Mouse (Mus musculus) cortical plate, adult 2 months (tissue): ENCODE measurements at regions not wholly inside any gene's neighbourhood (a gene's known extent, or its start where the extent isn't known, plus 50 kb on each side); places are given as distances from the start of the nearest gene placed in this dataset.

Experiments used
- H3K27ac ChIP-seq: fragments of 200-500 bp; 2 replicates; pipeline ENCODE4 v1.5.1; 2012; ENCODE audit warnings: low read length, control low read depth, inconsistent platforms; ENCODE audit not compliant: insufficient read depth
- H3K4me1 ChIP-seq: fragments of 200-500 bp; 2 replicates; pipeline ENCODE4 v1.6.1; 2011; ENCODE audit warnings: low read length; ENCODE audit not compliant: control insufficient read depth, insufficient read depth
- H3K4me3 ChIP-seq: fragments of 200-500 bp; 2 replicates; pipeline ENCODE4 v1.5.1; 2011; ENCODE audit warnings: mild to moderate bottlenecking, low read length, control low read depth; ENCODE audit not compliant: insufficient read depth
- CTCF ChIP-seq: fragments of 200-500 bp; IDR thresholded peaks from 2 replicates; pipeline ENCODE4 v1.5.1; 2011; ENCODE audit warnings: mild to moderate bottlenecking, control low read depth, low read length; ENCODE audit not compliant: insufficient read depth; ENCODE audit errors: extremely low read depth
- POLR2A ChIP-seq: fragments of 200-500 bp; IDR thresholded peaks from 2 replicates; pipeline ENCODE4 v1.6.1; 2011; ENCODE audit warnings: mild to moderate bottlenecking, low read length, control low read depth; ENCODE audit not compliant: insufficient read depth; ENCODE audit errors: extremely low read depth

DNA sequence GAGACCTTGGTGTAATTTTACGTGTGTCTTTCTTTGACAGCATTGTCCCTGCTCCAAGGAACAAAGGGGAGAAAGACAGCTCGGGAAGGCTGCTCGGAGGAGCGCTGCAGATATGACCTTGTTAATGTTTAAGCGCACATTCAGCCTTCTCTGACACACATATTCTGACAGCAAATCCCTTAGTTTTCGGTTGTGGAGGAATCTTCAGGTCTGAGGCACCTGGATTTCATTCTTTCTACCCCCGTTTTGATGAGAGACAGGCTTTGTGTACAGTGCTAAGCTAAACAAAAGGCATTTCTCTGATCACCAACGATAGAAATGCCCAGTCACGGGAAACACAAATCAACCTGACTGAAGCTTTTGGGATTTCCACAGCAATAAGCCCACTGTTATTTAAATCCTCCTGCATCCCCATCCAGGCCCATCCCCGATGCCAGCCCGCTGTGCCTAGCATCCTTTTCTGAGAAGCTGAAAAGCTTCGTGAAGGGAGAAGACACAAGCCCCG, 181.1 kb upstream of the Nrsn1 start:
- H3K4me1 ChIP-seq = no peaks in the 10 kb centered on the region
- no peak overlapping the region for H3K27ac ChIP-seq
- H3K4me3 ChIP-seq = no peak overlapping the region
- no peak for TF ChIP-seq POLR2A
- no peak for TF ChIP-seq CTCF

DNA sequence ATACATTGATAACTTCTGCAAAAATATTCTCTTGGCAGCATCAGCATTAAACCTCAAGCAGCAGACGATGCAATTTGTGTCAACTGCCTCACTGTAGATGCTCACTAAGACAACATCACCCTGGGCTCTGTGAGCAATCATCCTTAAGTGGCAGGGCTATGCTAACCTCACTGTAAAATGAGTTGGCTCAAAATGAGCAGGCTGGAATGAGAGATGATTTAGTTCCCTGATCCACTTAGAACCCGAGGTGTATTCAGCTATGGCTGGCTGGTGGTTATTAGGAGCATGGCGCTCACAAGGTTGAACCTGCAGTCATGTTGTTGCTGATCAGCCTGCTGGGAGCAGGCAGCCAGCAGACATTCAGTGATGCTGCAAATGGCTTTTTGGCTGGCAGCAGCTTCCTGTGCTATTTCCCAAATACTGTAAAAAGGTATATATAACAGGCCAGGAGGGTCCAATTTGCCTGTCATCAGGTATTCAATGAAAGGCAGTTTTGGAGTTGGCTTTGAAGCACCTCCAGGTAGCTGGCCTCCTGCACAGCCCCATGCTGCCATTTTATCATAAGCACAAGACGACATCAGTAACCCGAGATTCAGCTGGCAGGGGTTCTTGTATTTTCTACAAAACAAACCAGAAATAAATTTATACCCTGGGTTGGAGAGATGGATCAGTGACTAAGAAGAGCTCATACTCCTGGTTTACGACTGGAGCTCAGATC, 159.6 kb upstream of the Nrsn1 start:
- no peak overlapping the region for H3K4me3 ChIP-seq
- no peaks in the 10 kb centered on the region for H3K4me1 ChIP-seq
- H3K27ac ChIP-seq = no peak overlapping the region
- TF ChIP-seq POLR2A (no peak), CTCF (no peak)

- H3K27ac ChIP-seq = no peak overlapping the region
- H3K4me3 ChIP-seq = no peak overlapping the region
- TF ChIP-seq CTCF = no peak
- TF ChIP-seq POLR2A = no peak
- H3K4me1 ChIP-seq = peaks cover 1% of the 10 kb centered on the region; the same call in 1 of the 2 replicates
Measured at GRCm38 (mm10) chr13:25403182-25403795, 133.0 kb upstream of the Nrsn1 start.

DNA sequence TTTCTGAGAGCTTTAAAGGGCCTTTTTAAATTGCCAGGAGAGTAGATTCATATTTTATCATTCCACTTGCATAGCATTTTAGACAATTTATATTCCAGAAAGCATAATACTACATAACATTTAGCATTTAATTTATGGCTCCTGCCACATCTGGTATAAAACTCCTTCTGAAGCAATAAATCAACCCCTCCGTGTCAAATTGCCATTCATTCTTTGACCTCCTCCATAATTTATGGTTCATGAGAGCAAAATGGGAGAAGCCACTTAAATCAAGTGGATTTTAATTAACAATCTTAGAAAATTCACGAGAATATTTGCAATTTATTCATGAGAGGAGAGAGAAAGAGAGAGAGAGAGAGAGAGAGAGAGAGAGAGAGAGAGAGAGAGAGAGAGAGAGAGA, 132.4 kb upstream of the Nrsn1 start:
- no peak overlapping the region for H3K27ac ChIP-seq

GRCm38 (mm10) chr13:25401936-25402504, 131.7 kb upstream of the Nrsn1 start:
- Histone ChIP-seq H3K27ac (no peak overlapping the region), H3K4me1 (peaks cover 1% of the 10 kb centered on the region; the same call in 1 of the 2 replicates), H3K4me3 (no peak overlapping the region)
- TF ChIP-seq POLR2A (no peak), CTCF (peak; percentile 29; the same call in 1 of the 2 replicates)

More for the DNA sequence above, 132.4 kb upstream of the Nrsn1 start:
- peaks cover 1% of the 10 kb centered on the region; the same call in 1 of the 2 replicates for H3K4me1 ChIP-seq
- H3K4me3 ChIP-seq = no peak overlapping the region
- TF ChIP-seq POLR2A (no peak), CTCF (no peak)

DNA sequence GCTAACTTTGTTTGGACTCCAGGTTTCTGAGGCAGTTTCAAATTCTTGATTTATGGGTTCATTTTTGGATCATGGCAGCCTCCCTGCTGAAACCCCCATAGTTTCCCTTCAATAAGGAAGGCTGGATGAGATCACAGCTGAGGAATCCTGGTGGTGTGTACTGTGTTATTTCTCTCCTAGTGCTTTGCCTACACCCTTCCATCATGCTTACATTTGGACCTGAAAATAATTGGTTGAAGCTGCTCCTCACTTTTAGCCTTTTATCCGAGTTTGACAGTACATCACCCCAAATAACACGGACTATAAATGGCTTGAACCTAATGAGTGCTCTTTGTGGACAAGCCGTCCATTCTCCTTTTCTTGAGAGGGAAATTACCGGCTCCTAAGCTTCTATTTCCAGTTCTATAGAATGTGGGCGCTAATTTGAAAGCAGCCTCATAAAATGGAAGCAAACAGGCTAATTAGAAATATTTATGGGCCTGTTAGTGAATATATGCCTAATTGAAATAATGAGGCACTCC, 122.5 kb upstream of the Nrsn1 start:
- Histone ChIP-seq H3K27ac (no peak overlapping the region), H3K4me1 (no peaks in the 10 kb centered on the region), H3K4me3 (no peak overlapping the region)
- TF ChIP-seq CTCF (no peak), POLR2A (no peak)

GRCm38 (mm10) chr13:25362627-25362967, 92.3 kb upstream of the Nrsn1 start:
- Histone ChIP-seq H3K4me3 (no peak overlapping the region), H3K27ac (no peak overlapping the region), H3K4me1 (peaks cover 6% of the 10 kb centered on the region; the same call in 1 of the 2 replicates)
- no peak for TF ChIP-seq POLR2A
- no peak for TF ChIP-seq CTCF

DNA sequence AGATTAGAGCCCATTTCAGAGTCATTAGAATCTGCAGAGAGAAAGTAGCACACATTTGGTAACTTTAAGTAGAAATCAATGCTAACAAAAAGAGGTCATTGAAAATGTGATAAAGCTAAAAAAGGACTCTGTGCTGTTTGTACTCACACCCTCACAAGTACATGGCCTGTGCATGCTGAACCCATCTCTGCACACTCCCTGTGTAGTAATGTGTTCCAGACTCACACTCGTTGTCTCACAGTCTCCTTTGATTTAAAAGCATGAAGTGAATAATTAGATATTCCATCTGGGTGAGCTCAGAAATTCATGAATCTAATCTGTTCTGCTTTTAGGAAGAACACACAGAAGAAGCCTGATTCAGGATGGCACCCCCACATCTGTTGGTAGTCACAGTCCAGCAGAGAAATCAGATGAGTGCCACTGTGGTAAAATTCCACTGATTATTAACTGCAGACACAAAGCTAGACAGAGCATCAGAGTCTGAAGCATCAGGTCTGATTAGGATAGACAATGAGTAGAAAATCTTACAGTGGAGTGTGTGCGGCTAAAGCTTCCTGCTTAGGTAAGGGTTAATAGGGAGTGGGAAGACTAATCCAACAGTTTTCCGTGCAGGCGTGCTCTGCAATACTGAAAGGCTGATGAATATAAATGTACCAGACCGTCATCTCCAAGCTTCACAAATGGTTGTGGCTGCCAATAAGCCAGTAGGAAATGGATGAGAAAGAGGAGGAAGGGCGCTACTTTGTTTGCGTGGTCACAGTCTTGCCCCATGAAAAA, 91.7 kb upstream of the Nrsn1 start:
- TF ChIP-seq CTCF (no peak), POLR2A (no peak)
- peaks cover 6% of the 10 kb centered on the region; the same call in 1 of the 2 replicates for H3K4me1 ChIP-seq
- H3K4me3 ChIP-seq = no peak overlapping the region
- H3K27ac ChIP-seq = peak overlapping the region; percentile 20; the same call in 1 of the 2 replicates

DNA sequence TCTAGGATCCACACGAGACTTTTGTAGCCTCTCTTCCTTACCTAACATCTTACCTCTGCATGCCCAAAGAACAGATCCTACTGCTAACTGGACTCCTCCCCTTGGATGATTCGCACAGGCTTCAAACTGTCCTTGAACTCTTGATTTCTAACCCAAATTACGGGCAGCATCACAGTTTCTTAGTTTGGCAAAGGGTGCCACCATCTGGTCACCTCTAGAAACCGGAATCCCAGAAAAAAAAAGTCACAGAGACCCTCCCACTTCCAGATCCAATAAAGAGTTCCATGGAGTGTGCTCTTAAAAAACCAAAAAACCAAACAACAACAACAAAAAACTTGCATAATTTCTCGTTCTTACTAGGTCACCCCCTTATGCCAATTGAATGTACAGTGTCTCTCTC, 77.3 kb upstream of the Nrsn1 start:
- Histone ChIP-seq H3K4me1 (no peaks in the 10 kb centered on the region), H3K27ac (no peak overlapping the region), H3K4me3 (no peak overlapping the region)
- TF ChIP-seq POLR2A (no peak), CTCF (no peak)
